Mouse (Mus musculus) left cerebral cortex, postnatal 14 days (tissue): ENCODE results near the gene Zfp239. TPM values are rescaled to one million over a fixed set of nuclear protein-coding genes. Genes with fewer than 3 reads are reported as not detected.
A peak's percentile ranks its signal among the peaks of the same experiment; 100 is the strongest.
"Not testable (repeated sequence)": the region's sequence is repeated elsewhere in the genome, so short reads cannot be mapped to it uniquely, and the experiment has no call there.

Source experiments
- DNase-seq, 2 experiments: peaks; one replicate each; pipeline ENCODE4 v3.0.0; 2021 to 2022; ENCODE audit warnings: low spot score in 2 of 2, mixed read lengths in 1 of 2
- intact Hi-C: fragments of 180-260 bp; cut with DNase I; formaldehyde crosslinking; loops from one replicate; pipeline ENCODE4 v1.15.1; 2025
- total RNA-seq, 2 experiments: library from RNA; stranded (reverse); gene quantifications; 2 replicates each; pipeline ENCODE4 v1.2.3; 2021

The Zfp239 gene
- total RNA-seq, 2 experiments from 2014 or later = 40.2 to 46.0 TPM

DNA sequence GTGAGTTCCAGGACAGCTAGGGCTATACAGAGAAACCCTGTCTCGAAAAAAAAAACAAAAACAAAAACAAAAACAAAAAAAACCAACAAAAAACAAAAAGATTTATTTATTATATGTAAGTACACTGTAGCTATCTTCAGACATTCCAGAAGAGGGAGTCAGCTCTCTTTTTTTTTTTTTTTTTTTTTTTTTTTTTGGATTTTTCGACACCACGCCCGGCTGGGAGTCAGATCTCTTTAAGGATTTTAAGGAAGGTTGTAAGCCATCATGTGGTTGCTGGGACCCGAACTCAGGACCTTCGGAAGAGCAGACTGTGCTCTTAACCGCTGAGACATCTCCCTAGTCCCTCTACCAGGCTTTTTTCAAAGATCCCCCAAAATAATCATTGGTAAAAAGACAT, 11.6 kb downstream of the Zfp239 start:
- intact Hi-C loops, DNase-seq: not testable (repeated sequence)

- intact Hi-C loops = no loop called here
Measured at GRCm38 (mm10) chr6:117874621-117875281, 12.9 kb downstream of the Zfp239 start.

DNA sequence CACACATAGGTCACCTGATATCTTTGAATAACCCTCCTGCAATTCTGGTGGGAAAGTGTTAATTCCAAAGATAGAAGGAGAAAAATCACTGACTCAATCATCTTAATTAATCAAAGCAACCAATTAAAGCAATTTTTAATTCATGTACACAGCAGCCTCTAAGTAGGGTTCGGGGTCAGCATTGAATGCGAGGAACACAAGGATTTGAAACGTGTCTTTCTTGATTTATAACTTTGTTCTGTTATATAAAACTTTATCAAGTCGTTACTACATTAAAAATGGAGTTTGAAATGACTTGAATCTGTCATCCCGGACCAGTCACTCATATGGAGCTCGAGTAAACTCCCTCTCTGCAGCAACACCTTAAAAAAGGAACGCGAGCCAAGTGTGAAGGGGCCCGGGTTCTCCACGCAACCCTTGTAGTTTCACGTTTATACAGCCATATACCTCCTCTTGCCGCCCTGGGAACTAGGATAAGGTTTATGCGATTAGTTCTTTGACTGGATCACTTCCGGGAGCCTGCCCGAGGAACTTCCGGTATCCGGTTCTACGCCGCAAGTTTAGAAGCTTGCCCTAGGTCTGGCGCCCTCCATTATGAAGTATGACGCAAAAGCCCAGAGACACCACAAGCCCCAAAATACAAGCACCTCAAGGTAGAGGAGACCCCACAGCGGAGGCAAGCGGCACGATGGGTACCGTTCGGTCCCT, 17.0 kb downstream of the Zfp239 start:
- peak; percentile 90 to 94 for DNase-seq
- intact Hi-C loops = loop anchor here (2.0 kb wide), 2 partner anchors 28 to 42 kb away; no protein-coding TSS in a partner anchor

More at GRCm38 (mm10) chr6:117874621-117875281, 12.9 kb downstream of the Zfp239 start:
- DNase-seq = no peak

DNA sequence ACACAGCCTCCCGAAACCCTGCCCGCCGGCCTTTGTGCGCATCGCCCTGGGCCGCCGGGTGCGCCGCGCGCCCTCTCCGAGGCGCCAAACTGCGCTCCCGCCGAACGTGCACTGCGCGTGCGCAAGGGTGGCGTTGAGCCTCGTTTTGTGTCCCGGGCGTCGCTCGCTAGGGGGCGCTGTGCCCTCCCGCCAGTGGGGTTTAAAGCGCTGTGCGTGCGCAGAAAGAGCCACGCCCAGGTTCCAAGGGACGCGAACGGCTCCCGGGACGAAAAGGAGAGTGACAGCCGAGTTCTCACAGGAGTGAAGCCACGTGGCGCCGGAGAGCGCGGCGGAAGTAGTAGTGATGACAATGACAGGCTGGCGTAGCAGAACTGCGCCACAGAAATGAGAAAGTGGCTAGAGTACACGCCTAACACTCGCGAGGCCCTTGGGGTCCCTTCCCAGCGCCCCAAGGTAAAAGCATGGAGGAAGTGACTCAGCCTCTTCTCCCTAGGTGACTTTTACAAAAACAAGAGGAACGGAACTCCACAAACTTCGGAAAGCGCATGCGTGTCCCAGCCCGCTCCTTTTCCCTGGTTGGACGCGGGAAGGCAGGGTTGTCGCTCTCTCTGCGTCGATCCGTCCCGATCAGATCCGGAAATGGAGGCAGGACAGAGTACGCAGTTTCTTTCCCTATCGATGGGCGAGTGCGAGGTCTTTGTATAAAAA, 17.7 kb downstream of the Zfp239 start:
- intact Hi-C loops = loop anchor here (2.0 kb wide), 2 partner anchors 27 to 41 kb away; no protein-coding TSS in a partner anchor
- DNase-seq = peak; percentile 99

- intact Hi-C loops = no loop called here
- no peak for DNase-seq
Measured at GRCm38 (mm10) chr6:117880394-117880838, 18.5 kb downstream of the Zfp239 start.

DNA sequence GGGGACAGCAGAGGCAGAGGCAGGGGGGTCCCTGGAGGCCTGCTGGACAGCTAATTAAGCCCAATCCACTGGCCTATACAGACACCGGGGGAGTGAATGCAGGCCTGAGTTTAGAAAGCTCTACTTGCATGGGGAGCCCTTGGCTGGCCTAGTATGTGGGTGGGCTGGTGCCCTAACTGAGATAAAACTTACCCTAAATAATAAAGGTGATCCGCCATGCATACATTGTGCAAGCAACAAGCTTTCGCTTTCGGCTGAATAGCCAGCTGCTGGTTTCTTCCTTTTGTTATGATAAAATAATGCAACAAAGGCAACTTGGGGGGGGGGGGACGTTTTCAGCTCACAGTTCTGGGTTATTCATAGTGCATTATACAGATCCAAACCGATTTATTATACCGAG, 19.3 kb downstream of the Zfp239 start:
- intact Hi-C loops = no loop called here
- DNase-seq = no peak

GRCm38 (mm10) chr6:117881997-117882396, 20.1 kb downstream of the Zfp239 start:
- intact Hi-C loops = no loop called here
- DNase-seq = no peak

- intact Hi-C loops = no loop called here
- no peak for DNase-seq
Measured at GRCm38 (mm10) chr6:117885943-117886342, 24.0 kb downstream of the Zfp239 start.

GRCm38 (mm10) chr6:117888032-117888431, 26.1 kb downstream of the Zfp239 start:
- intact Hi-C loops = no loop called here
- no peak for DNase-seq

DNA sequence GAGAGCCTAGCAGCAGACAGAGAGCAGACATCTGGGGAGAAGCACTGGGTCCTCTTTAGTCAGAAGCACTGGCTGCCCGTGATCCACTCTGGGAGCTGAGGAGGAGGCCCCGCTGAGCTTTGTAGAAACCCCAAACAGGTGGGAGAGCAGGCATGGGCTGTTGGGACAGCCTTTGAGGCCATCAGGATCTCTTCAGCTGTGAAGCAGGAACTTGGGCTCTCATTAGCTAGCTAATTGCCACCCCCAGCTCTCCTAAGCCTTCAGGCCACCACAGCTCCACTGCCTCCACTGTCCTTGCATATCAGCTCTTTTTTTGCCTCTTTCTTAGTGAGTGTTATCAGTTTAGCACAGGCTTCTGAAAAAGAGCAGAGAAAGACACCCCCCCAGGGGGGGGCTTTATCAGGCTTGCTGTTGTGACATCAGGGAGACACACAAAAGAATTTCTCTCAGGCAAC, 26.8 kb downstream of the Zfp239 start:
- no peak for DNase-seq
- intact Hi-C loops = no loop called here

GRCm38 (mm10) chr6:117890257-117890656, 28.4 kb downstream of the Zfp239 start:
- intact Hi-C loops = no loop called here
- DNase-seq = no peak

- DNase-seq = no peak
- intact Hi-C loops = no loop called here
Measured at GRCm38 (mm10) chr6:117891369-117892160, 29.7 kb downstream of the Zfp239 start.

GRCm38 (mm10) chr6:117892386-117892785, 30.5 kb downstream of the Zfp239 start:
- no peak for DNase-seq
- intact Hi-C loops = no loop called here

GRCm38 (mm10) chr6:117893435-117893834, 31.5 kb downstream of the Zfp239 start:
- intact Hi-C loops = no loop called here
- no peak for DNase-seq

DNA sequence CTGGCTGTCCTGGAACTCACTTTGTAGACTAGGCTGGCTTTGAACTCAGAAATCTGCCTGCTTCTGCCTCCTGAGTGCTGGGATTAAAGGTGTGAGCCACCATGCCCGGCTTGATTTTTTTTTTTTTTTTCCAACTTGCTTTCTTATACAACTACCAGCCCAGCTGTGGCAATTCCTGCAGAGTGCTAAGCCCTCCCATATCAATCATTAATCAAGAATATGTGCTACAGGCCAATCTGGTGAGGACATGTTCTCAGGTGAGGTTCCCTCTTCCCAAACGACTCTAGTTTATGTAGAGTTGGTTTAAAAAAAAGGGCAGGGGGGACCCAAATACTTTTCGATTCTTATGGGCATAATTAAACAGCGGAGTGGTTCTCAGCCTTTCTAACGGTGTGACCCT, 35.9 kb downstream of the Zfp239 start:
- intact Hi-C loops = no loop called here
- DNase-seq = no peak

GRCm38 (mm10) chr6:117900126-117901080, 38.5 kb downstream of the Zfp239 start, which contains the start of gene Hnrnpf:
TSS of gene Hnrnpf (plus strand) at chr6:117900324.
- intact Hi-C loops = no loop called here
- no peak for DNase-seq

- no peak for DNase-seq
- intact Hi-C loops = no loop called here
Measured at GRCm38 (mm10) chr6:117901510-117902402, 39.9 kb downstream of the Zfp239 start.
